Mouse (Mus musculus) liver, embryonic 14.5 days (tissue): Measurements from ENCODE around the gene Nxpe4.

Experiments
- CTCF ChIP-seq: IDR thresholded peaks from 2 replicates; pipeline ENCODE4 v1.5.1; 2016; ENCODE audit warnings: antibody characterized with exemption, low read depth, control low read depth
- EP300 ChIP-seq: IDR thresholded peaks from 2 replicates; pipeline ENCODE4 v1.6.1; 2016; ENCODE audit warnings: antibody characterized with exemption, low read depth

DNA sequence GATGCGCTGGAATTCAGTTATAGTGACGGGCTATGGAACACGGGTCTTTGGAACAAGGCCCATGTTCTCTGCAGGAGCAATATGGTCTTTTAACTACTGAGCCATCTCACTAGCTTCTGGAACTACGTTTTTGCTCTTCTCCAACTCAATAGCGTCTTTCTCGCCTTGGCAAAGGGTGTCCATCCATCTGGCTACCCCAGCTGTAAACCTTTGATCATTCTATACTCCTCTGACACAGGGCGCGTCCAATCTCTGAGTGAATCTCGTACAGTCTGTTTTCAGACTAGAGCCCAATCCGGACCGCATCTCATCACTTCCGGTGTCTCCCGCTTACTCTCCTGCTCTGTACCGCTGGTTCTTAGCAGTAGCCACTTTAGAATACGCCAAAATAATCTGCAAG, 115.0 kb downstream of the Nxpe4 start:
- TF ChIP-seq CTCF (no peak), EP300 (no peak)
